Mouse (Mus musculus) limb, embryonic 13.5 days (tissue): ENCODE data around the gene Zmynd11. TPM values are rescaled to one million over a fixed set of nuclear protein-coding genes. Genes with fewer than 3 reads are reported as not detected.

ENCODE experiments used
- ATAC-seq: fragments of 200-750 bp; cut with Nextera tagmentation; 2 replicates; pipeline ENCODE4 v1.8.0; 2017; ENCODE audit warnings: low read depth, moderate number of reproducible peaks, moderate TSS enrichment; ENCODE audit not compliant: low FRiP score
- H3K27ac ChIP-seq: fragments of 300-500 bp; sonication (generic); 2 replicates; pipeline ENCODE4 v1.5.1; 2015; ENCODE audit warnings: inconsistent platforms, mild to moderate bottlenecking, moderate library complexity
- H3K27me3 ChIP-seq: fragments of 300-500 bp; sonication (generic); 2 replicates; pipeline ENCODE4 v1.6.1; 2015; ENCODE audit warnings: mild to moderate bottlenecking, inconsistent platforms
- H3K36me3 ChIP-seq: fragments of 300-500 bp; sonication (generic); 2 replicates; pipeline ENCODE4 v1.6.1; 2015; ENCODE audit warnings: inconsistent platforms, mild to moderate bottlenecking, moderate library complexity
- H3K4me1 ChIP-seq: fragments of 300-500 bp; sonication (generic); 2 replicates; pipeline ENCODE4 v1.6.1; 2015; ENCODE audit warnings: inconsistent platforms
- H3K4me2 ChIP-seq: fragments of 300-500 bp; sonication (generic); replicated peaks from 2 replicates; pipeline ENCODE4 v1.6.1; 2015; ENCODE audit warnings: inconsistent platforms, mild to moderate bottlenecking, moderate library complexity
- H3K4me3 ChIP-seq: fragments of 300-500 bp; sonication (generic); 2 replicates; pipeline ENCODE4 v1.5.1; 2015; ENCODE audit warnings: moderate library complexity, mild to moderate bottlenecking, inconsistent platforms
- H3K9ac ChIP-seq: fragments of 300-500 bp; sonication (generic); 2 replicates; pipeline ENCODE4 v1.6.1; 2015; ENCODE audit warnings: mild to moderate bottlenecking, inconsistent platforms
- H3K9me3 ChIP-seq: fragments of 300-500 bp; sonication (generic); 2 replicates; pipeline ENCODE4 v1.6.1; 2016; ENCODE audit warnings: inconsistent platforms
- WGBS: fragments of 180-500 bp; shearing (Covaris S2); methylation state at CpG from one replicate; pipeline ENCODE4 v1.1.7; 2015; 5-methylcytosine and 5-hydroxymethylcytosine counted together
- polyA plus RNA-seq: library from polyadenylated mRNA; unstranded; fragments of >200 nt; fragmentation: Nextera tagmentation; extraction: Ambion mirVana; gene quantifications from 2 replicates; pipeline ENCODE4 v1.2.1, GENCODE M21; 2015

Gene Zmynd11
- polyA plus RNA-seq, 1 experiment from 2014 or later = 127 TPM

DNA sequence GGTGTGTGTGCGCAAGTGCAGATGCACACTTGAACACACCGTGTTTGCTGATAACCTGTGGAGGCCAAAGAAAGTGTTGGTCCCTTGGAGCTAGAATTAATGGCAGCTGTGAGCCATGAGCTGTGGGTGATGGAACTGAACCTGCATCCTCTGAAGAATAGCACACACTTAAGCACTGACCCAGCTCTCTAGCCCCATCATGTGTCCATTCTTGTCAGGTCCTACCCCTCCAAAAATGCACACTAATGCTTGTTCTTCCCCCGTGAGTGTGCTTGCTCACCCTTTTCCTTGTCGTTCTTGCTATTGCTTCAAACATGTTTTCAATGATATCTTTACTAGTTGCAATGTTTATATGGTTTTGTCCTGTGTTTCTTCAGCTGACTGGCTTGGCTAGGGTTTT lies 128.6 kb downstream of the Zmynd11 start:
- Histone ChIP-seq H3K9me3 (no peaks in the 10 kb centered on the region), H3K27me3 (no peaks in the 10 kb centered on the region), H3K36me3 (peaks cover 9% of the 10 kb centered on the region; the same call in 1 of the 2 replicates), H3K4me2 (no peak overlapping the region), H3K9ac (no peak overlapping the region), H3K4me1 (no peaks in the 10 kb centered on the region), H3K27ac (no peak overlapping the region), H3K4me3 (no peak overlapping the region)
- 54% methylated on average over 4 of the region's 4 CpGs for WGBS
- ATAC-seq = no peak

- no peaks in the 10 kb centered on the region for H3K27me3 ChIP-seq
- WGBS = 93% methylated on average over 2 of the region's 2 CpGs
- H3K9me3 ChIP-seq = no peaks in the 10 kb centered on the region
- no peak for ATAC-seq
- peaks cover 9% of the 10 kb centered on the region; the same call in 1 of the 2 replicates for H3K36me3 ChIP-seq
- H3K27ac ChIP-seq = no peak overlapping the region
- H3K4me2 ChIP-seq = no peak overlapping the region
- no peak overlapping the region for H3K9ac ChIP-seq
- no peak overlapping the region for H3K4me3 ChIP-seq
- no peaks in the 10 kb centered on the region for H3K4me1 ChIP-seq
These were observed 129.2 kb downstream of the Zmynd11 start for GRCm38 (mm10) chr13:9635951-9636350.
